Mouse (Mus musculus): ENCODE results near the gene Tnk1.
"Not testable (repeated sequence)": the region's sequence is repeated elsewhere in the genome, so short reads cannot be mapped to it uniquely, and the experiment has no call there.

The Tnk1 gene

DNA sequence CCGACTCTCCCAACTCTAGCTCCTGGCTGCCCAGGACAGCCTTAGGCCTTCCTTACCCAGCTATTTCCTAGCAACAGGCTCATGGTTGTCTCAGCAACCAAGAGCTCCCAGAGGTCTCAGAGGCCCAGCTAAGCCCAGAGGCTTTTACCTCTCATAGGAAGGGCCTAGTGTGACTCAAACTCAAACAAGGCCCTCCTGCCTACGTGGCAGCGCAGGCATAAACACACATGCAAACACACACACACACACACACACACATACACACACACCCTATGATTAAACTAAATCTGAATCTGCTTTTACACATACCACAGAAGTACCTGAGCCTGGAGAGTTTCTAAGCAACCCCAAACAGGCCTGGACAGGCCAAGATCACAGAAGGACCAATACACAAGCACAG, 19.9 kb upstream of the Tnk1 start:
- DNase-seq = no peak

DNA sequence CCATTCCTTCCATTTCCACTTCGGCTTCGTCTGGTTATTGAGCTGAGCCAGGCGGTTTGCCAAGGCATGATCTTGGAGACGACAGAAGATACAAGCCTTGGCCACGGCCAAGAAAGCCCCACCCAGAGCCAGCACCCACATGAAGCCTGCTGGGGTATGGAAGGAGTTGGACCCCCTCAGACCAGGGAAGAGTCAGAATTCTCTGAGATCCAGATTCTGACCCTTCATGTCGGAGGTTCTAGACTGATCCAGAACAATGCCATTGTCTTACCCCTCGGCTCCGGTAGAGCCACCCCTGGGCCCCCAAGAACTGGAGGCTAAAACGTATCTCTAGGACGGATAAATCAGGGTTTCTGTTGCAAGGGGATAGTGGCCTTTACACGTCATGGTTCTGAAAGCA, 19.3 kb upstream of the Tnk1 start, which contains the start of gene Tmem95:
Gene Tmem95 (minus strand): TSS at position 141 of the 400 bp plus-strand sequence.
- DNase-seq = no peak

DNA sequence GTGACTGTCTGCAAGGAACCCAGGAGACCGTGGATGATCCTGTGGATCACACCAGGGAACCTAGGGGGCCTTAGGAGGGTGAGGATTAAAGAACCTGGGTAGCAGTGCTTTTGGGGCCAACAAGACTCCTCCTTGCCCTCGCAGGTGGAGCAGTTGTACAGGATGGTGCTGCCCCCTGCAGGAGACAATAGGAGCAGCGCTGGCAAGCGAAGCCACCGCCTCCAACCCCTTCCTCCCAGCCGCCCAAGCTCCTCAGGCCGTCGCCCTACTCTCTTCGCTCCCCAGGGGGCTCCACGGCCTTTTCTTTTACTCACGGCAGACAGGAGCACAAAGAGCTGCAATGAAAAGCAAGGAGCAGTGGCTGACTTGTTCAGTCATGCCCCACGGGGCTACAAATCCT, 18.3 kb upstream of the Tnk1 start:
- DNase-seq = peak; percentile 91

DNA sequence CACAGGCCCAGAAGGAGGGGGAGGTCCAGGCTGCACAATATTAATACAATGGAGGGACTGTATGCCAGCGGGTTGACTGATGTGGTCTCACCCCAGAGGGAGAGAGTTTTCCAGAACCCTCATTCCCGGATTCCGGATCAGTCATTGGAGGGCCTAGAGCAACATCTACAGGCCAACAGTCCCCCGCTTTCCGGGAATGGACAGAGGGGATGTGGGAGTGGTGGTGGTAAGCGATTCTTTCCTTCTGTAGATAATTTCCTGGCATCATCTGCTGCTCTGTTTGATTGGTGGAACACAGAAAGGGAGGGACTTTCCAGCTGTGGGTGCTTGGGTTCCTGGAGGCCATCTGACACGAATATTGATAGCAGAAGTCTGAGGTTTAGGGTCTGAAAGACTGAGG, 17.7 kb upstream of the Tnk1 start:
- no peak for DNase-seq

DNA sequence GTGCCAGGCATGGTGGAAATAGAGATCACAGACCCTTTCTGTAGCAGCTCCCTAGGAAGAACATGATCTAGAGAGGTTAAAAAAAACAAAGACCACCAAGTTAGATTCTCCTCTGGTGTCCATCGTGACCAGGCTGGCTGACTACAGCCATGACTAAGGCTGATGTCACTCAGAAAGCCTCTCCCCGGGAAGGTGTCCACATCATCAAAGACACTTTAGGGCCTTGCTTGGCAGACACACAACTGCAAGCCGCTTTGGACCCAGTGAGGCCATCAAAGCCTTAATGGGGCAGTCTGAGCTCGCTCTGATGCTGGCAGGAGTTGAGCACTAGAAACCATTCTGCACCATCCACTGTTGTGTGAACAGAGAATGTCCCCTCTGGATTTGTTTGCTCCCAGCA, 13.9 kb upstream of the Tnk1 start:
- no peak for DNase-seq

DNA sequence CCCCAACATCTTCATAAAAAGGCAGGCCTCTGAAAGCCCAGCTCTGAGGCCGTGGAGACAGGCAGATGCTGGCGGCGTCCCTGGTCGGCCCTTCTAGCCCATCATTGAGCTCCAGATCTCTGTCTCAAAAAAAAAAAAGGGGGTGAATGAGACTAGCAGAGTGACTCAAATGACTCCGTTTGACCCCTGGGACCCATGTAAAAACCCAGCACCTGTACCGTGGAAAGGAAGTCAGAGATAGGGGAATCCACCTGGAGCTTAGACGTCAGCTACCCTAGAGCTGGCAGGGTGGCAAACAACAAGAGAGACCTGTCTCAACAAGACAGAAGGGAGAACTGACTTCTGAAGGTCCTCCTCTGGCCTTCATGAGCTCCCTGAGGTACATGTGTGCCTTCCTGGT, 13.3 kb upstream of the Tnk1 start:
- no peak for DNase-seq

DNA sequence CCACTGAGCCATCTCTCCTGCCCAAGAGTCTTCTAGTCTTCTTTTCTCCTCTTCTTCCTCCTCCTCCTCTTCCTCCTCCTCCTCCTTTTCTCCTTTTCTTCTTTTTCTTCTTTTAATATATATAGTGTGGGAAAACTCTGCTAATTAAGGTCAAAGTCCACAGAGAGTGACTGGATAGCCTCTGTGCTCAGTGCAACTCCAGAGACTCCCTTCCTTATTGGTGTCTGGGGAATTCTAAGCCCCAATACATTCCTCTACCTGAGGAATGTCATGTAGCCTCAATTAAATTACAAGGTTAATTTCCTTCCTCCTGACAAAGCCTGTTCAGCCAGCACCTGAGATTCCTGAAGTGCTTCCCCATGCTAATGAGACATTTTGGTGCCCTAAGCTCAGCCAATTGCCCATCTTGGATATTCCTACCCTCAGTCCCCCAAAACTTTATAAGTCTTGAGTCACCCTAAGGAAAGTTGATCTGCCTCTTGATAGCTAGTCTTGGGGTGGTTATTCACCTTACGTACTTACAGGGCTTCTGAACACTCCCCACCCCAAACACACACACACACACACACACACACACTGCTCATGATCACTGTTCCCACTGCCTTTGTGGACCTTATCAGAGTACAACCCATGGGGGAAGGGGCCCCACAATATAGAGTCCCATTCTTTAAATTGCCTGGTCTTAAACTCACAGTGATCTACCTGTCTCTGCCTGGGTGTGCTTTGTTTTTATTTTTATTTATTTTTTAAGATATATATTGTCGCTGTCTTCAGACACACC, 11.9 kb upstream of the Tnk1 start:
- no peak for DNase-seq

DNA sequence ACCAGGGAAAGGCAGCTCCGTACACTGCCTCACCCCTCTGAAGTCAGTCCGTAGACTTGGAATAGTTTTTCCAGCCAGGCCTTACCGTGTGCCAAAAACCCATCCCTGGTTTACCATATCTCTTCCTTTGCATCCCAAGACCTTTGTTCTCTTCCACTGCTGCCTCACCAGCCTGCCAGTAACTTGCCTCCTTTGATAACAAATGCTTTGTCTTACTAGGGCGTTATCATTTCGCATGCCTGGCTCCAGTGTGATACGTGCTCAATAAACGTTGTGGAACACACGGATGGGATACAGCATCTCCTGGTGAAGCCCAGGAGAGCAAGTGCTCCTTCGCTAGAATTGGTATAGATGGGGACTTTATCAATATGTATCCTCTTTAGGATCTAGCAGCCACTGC, 8.8 kb upstream of the Tnk1 start:
- no peak for DNase-seq

DNA sequence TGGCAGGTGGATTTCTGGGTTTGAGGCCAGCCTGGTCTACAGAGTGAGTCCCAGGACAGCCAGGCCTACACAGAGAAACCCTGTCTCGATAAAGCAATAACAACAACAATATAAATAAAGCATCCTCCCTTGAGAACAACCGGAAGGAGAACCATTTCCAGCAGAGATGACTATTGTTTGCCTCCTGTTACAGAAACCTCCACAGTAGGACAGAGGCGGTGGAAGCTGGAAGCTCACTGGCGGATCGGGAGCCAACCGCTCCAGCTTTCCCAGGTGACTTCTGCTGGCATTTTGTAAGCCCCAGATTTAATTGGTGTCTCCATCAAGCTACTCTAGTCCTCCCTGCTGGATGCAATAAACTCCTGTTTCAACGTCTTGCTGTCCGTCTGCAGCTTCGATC, 7.0 kb upstream of the Tnk1 start:
- no peak for DNase-seq

DNA sequence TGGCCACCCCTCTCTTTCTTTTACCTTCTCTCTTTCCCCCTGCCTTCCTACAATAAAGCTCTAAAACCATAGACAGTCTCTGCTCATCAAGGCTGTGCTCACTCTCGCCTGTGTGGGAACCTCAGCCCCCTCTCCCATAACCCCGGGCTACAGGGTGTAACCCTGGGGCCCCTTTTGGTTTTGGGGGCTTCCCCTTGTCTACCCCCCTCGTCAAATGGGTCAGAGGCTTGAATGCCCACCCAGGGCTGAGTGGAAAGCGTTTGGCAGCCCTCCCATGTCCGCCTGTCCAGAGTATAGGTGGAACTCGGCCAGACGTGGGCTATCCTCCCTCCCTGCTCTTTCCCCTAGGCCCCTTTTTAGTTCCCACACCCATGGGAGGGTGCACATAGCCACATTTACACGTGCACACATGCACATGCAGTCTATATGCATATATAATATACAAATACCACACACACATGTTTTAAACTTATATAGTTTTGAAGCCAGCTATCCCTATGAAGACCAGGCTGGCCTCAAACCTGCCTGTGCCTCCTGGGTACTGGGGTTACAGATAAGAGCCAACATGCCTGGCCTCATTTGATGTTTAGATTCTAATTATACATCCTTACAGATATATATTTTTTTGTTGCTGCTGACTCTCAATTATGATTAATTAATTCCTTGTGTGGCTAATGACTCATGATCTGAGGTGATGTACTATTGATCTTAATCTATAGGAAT, 5.8 kb upstream of the Tnk1 start:
- DNase-seq = no peak

DNA sequence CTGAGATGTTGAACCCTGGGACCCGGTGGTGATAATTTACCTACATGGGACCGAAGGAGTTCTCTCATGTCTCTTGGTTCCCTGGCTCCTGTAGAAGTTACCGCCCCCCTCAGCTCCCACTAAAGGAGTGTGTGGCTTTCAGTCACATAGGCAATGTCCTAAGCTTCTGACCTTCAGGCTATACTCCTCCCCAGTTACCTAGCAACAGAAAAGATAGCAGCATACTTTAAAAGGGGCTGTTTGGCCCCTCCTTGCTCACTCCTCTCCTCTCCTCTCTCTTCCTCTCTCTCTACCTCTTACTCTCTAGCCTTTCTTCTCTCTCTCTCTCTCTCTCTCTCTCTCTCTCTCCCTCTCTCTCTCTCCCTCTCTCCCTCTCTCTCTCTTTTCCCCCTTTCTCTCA, 5.2 kb upstream of the Tnk1 start:
- not testable (repeated sequence) for DNase-seq

DNA sequence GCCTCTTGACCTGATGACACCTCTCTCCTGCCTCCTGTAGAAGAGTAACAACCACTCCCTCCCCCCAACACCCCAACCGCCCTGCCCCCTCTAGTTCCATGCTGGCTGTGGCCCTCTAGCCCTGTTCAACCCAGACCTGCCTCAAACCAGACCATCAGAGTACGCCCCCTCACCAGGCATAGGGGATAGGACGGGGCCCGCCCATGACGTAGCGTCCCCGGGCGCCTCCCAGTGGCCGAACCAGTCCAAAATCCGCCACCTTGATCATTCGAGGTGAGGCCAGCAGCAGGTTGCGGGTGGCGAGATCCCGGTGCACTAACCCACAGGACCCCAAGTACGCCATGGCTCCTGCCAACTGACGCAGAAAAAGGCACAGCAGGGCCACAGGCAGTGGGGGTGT, 3.2 kb downstream of the Tnk1 start:
- peak; percentile 70 for DNase-seq

DNA sequence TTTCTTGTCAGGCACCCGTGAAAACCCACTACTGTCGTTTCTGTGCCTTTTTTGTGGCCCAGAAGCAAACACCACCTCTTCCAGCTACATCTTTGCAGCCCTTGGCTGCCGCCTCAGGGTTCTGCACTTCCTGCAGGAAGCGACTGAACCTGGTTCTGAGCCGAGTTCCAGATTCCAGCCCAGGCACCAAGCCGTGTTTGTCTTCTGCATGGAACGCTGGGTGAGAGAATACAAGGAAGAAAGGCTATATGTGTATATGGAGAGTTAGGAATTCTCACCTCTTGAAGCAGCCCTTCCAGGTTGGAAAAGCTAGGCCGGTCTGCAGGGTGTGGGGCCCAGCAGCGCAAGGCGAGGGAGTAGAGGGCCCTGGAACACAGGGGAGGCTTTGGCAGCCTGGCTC, 3.9 kb downstream of the Tnk1 start:
- DNase-seq = no peak

DNA sequence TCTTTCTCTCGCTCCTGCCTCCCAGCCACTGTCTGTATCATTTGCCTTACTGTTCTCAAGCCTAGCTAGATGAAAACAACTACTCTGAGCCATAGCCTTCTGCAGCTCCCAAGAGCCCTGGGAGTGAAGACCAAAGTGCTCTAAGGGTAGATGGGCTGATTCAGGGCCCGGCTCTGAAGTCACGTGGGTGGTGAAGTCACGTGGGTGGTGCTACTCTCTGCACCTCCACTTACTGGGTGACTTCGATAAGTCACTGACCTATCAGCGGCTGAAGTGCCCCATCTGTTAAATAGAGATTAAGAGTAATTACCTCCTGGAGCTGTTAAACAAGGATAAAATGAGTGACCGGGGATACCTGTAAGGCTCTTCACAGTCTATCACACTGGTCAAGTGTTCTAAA, 4.5 kb downstream of the Tnk1 start:
- peak; percentile 24 for DNase-seq

DNA sequence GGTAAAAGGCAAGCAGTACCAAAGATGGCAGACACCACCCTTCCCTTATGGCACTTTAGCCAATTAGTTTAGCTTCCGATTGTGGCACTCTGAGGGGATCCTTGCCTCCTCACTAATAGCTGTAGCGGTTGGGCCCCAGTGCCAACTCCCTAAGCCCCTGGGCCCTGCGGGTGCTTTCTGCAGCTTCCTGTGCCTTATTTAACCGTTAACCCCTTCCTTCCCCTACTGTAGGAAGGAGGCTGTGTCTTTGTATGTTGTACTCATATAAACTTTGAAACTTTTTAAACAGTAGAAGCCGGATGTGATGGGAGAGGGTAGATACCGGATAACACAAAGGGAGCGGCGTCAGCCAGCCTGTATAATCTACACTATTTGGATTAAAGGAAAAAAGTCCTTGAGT, 7.8 kb downstream of the Tnk1 start:
- no peak for DNase-seq

DNA sequence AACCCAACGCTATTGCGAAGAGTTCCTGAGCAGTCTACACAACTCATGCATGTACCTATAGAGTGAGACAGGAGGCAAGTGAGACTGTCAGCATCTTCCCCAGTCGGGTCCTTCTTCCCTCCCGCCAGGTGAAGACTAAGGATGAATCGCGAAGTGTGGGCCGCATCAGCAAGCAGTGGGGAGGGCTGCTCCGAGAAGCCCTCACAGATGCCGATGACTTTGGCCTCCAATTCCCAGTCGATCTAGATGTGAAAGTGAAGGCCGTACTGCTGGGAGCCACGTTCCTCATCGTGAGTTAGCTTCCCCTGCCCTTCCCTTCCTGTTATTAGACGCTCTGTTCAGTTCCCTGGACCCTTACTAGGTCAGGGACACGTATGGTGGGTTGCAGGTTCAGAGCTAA, 8.6 kb downstream of the Tnk1 start:
- DNase-seq = no peak

DNA sequence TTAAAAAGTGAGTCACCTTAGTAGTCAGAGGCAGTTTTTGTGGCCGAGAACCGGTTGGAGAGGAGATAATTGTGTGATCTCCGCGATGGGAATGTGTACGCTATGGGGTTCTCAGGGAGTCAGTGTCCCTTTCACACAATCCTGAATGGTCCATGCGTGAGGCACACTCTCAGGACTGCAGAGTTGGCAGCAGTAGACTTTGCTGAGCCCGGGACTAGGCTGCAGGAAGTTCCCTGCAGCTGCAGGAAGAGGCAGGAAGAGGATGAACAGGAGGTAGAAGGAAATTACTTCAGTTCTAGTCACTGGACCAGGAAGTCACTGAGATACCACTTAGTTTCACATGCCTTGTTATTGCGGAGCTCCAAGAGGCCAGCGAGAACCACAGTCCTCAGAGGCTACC, 9.4 kb downstream of the Tnk1 start:
- DNase-seq = no peak

DNA sequence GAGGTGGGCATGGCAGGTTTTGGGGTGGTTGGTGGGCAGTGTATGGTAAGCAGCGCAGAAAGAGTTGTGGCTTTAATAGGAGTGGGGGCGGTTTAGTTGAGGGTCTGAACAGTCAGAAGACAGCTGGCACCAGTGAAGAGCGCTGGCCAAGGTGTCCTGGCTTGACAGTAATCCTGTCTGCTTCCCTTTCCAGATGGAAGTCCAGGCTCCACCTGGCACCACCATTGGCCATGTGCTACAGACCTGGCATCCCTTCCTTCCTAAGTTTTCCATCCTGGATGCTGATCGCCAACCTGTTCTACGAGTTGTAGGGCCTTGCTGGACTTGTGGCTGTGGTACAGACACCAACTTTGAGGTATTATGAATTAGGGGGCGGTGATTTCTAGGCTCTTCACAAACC, 10.5 kb downstream of the Tnk1 start:
- DNase-seq = no peak

DNA sequence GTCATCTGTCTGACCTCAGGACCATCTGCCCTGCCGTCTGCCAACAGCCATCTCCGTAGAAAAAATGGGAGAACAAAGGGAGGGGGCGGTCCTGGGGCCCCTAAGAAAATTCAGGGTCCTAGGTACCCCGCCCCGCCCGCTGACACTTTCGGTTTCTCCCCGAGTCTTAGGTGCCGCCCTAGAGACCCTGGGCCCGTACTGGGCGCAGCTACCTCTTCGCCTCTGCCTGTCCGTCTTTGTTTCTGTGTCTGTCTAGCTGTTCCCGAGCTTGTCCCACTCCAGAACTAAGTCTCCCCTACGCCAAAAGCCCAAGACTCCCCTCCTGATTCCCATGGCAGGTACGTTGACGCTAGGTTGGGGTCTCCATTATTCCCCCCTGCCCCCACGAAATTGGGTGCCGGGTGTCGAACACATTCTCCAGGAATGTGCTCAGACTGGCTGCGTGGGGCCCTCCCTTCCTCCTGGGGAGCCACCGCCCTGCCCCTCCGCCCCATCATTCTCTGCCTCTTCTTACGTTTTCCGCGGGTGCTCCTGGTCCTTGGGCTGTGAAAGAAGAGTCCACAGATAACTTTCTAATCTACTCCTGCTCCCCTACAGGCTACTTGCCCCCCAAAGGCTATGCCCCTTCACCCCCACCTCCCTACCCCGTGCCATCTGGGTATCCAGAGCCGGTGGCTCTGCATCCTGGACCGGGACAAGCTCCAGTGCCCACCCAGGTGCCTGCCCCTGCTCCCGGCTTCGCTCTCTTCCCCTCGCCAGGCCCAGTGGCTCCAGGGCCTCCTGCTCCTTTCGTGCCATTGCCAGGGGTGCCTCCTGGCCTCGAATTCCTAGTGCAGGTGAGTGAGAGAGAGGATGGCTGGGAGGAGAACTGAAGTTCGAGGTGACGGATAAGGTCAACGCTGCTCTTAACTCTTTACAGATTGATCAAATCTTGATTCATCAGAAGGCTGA, 11.5 kb downstream of the Tnk1 start:
- no peak for DNase-seq

DNA sequence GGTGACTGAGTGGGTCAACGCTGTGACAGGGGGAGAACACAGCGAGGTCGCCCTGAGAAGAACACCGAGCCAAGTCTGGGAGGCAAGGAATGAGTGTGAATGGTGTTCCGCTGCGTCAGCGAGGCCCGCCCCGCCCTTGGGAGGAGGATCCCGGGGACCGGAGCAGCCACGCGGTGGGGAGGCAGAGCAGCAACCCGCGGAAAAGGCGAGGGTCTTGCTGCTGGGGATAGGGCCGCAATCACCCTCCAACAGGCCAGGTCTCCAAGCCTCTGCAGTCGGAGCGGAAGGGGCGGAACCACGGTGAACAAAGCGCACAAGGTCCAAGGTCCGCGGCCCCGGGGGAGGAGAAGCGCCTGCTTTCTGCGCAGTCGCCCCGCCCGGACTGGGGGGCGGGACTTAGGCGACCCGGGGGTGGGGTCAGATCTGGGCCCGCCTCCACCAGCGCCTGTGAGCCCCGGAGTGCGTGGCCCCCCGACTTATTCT, 12.3 kb downstream of the Tnk1 start, which contains the start of gene Plscr3:
Gene Plscr3 (plus strand): TSS at position 179 of the 483 bp plus-strand sequence.
- DNase-seq = peak; percentile 95

DNA sequence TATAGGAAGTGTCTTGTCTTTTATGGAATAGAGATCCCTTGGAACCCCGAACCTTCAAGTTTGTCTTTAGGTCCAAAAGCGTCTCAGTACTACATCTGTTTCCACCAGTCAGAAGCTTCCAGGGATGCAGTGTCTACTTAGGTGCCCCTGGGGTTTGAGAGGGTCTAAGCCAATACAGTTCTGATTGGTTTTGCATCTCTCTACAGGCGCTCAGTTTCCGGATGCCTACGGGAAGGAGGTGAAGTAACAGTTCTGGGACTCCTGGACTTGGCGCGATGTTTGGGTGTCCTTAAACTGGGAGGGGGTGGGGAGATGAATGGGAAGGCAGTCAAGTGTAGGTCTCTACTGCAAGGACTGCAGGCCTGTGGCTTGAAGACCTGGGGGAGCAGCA, 19.8 kb downstream of the Tnk1 start:
- no peak for DNase-seq

DNA sequence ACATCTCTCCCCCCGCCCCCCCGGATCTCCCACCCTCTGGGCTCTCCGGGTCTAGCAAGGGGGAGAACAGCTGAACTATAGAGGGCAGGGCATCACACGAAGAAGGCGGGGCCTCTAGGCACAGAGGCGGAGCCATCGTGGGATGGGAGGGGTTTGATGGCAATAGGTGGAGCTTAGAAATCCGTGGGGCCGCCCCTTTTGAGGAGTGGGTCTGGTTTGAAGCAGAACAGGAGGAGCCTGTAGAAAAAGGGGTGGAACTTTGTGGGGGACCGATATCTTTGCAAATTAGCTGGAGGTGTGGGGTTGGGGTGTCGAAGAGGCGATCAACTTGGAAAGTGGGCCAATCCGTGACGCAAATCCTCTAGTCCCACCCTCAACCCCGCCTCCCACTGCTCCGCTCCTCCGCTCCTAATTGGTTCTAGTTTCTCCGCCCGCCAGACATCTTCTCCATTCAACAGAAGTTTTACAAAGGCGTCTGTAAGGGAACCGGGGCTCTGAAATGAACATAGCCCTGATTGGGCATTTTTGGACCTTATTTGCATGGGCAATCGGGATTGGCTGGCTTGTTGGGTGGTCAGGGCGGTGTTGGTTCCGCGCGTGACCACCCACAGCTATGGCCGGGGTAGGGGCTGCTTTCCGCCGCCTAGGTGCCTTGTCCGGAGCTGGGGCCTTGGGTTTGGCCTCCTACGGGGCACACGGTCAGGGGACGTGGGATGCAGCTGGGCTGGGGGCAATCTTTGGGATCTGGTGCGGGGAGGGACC, 20.4 kb downstream of the Tnk1 start, which contains the start of gene Tmem256:
Gene Tmem256 (plus strand): TSS at position 563 of the 762 bp plus-strand sequence.
- DNase-seq = peak; percentile 99
